Mouse (Mus musculus): ENCODE measurements at regions not wholly inside any gene's neighbourhood (a gene's known extent, or its start where the extent isn't known, plus 50 kb on each side); places are given as distances from the start of the nearest gene placed in this dataset.

DNA sequence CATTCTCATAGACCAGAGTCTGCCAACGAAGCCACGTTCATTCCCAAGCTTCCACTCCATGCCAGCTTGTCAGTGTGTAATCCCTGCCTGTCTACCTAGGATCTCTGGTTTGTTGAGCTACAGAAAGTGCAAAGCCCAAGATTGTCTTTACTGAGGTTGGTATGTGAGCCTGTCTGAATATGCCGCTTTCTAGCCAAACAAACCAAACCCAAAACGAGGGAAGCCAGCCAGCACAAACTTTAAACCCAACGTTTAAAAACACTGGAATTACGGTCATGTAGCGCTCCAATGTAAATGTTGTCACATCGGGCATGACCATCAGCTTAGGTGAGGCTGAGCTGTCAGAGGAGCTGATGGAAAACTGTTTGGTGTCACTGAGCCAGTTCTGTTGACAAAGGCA is 741.6 kb downstream of the Efnb2 start:
- Histone ChIP-seq H3K79me3 (ENCODE audit: low read depth) (no peaks in the 10 kb centered on the region), H3K27me3 (ENCODE audit: control insufficient read depth, insufficient read depth, insufficient read length) (no peaks in the 10 kb centered on the region), H3ac (ENCODE audit: control insufficient read depth, insufficient read length, low read depth) (no peak overlapping the region), H3K4me3 (ENCODE audit: insufficient read depth, poor library complexity, severe bottlenecking) (no peak overlapping the region), H3K79me2 (ENCODE audit: control insufficient read depth, insufficient read depth) (no peaks in the 10 kb centered on the region), H3K36me3 (ENCODE audit: control insufficient read depth, insufficient read depth) (no peaks in the 10 kb centered on the region)
- no peak for TF ChIP-seq USF1 (IDR thresholded peaks at IDR 0.05; ENCODE audit: low read depth)
- TF ChIP-seq FOSL1 (IDR thresholded peaks at IDR 0.05; ENCODE audit: insufficient read depth, low read length, poor library complexity, severe bottlenecking), result no peak
- TF ChIP-seq CTCF (IDR thresholded peaks at IDR 0.05; ENCODE audit: control insufficient read depth, insufficient read depth, insufficient read length), result no peak
- no peak for TF ChIP-seq MYOD1 (IDR thresholded peaks at IDR 0.05; ENCODE audit: control insufficient read depth, insufficient read length, low read depth)
- no peak for TF ChIP-seq CEBPB (IDR thresholded peaks at IDR 0.05; ENCODE audit: low read depth)
- TF ChIP-seq MAX (IDR thresholded peaks at IDR 0.05), result no peak
- TF ChIP-seq MYOG (IDR thresholded peaks at IDR 0.05; ENCODE audit: control insufficient read depth, extremely low read depth, insufficient read length), result no peak

DNA sequence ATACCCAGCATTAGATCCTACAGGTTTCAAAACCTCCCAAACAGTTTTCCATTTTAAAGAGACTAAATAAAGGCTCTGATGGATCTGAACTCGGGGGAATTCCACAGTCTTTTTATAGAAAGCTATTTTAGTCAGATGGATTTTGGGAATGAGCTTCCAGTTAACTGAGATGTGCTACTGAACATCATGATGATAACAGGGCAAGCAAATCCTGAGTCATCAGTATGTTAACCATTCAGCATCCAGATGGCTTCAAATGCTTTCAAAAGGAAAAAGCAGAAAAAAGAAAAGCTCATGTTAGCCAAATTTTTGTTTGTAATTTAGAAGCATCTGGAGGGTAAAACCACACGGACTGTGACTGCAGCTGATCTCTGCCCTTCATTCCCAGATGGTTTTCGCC is 766.7 kb downstream of the Efnb2 start:
- no peaks in the 10 kb centered on the region for H3K27me3 ChIP-seq (ENCODE audit: control insufficient read depth, insufficient read depth, insufficient read length)
- H3K79me2 ChIP-seq (ENCODE audit: control insufficient read depth, insufficient read depth), result no peaks in the 10 kb centered on the region
- H3K4me3 ChIP-seq (ENCODE audit: insufficient read depth, poor library complexity, severe bottlenecking), result no peak overlapping the region
- no peak overlapping the region for H3ac ChIP-seq (ENCODE audit: control insufficient read depth, insufficient read length, low read depth)
- H3K79me3 ChIP-seq (ENCODE audit: low read depth), result no peaks in the 10 kb centered on the region
- H3K36me3 ChIP-seq (ENCODE audit: control insufficient read depth, insufficient read depth), result no peaks in the 10 kb centered on the region
- TF ChIP-seq FOSL1 (IDR thresholded peaks at IDR 0.05; ENCODE audit: insufficient read depth, low read length, poor library complexity, severe bottlenecking) (no peak), MYOG (IDR thresholded peaks at IDR 0.05; ENCODE audit: control insufficient read depth, extremely low read depth, insufficient read length) (no peak), CEBPB (IDR thresholded peaks at IDR 0.05; ENCODE audit: low read depth) (no peak), MAX (IDR thresholded peaks at IDR 0.05) (no peak), MYOD1 (IDR thresholded peaks at IDR 0.05; ENCODE audit: control insufficient read depth, insufficient read length, low read depth) (no peak), USF1 (IDR thresholded peaks at IDR 0.05; ENCODE audit: low read depth) (no peak), CTCF (IDR thresholded peaks at IDR 0.05; ENCODE audit: control insufficient read depth, insufficient read depth, insufficient read length) (no peak)

DNA sequence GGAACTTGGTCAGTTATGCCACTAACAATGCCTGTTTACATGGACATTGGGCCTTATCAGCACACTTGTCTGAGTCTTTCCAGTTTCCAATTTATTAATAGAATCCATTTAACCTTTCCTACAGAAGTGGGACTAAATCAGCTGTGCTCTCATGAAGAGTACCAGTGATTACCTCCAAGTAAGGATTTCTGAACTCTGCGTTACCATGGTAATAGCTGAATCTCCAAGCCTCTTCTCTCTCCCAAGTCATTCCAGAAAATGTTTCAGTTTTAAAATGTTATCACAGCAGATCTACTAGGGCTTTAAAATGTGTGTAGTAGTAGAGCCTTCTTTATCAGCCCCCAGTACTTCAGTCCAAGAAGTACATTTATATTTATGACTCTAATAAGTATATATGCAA is 807.9 kb downstream of the Efnb2 start:
- Histone ChIP-seq H3K79me3 (ENCODE audit: low read depth) (no peaks in the 10 kb centered on the region), H3K36me3 (ENCODE audit: control insufficient read depth, insufficient read depth) (no peaks in the 10 kb centered on the region), H3K27me3 (ENCODE audit: control insufficient read depth, insufficient read depth, insufficient read length) (no peaks in the 10 kb centered on the region), H3ac (ENCODE audit: control insufficient read depth, insufficient read length, low read depth) (no peak overlapping the region), H3K79me2 (ENCODE audit: control insufficient read depth, insufficient read depth) (no peaks in the 10 kb centered on the region), H3K4me3 (ENCODE audit: insufficient read depth, poor library complexity, severe bottlenecking) (no peak overlapping the region)
- TF ChIP-seq CTCF (IDR thresholded peaks at IDR 0.05; ENCODE audit: control insufficient read depth, insufficient read depth, insufficient read length), result no peak
- TF ChIP-seq MAX (IDR thresholded peaks at IDR 0.05), result no peak
- no peak for TF ChIP-seq MYOD1 (IDR thresholded peaks at IDR 0.05; ENCODE audit: control insufficient read depth, insufficient read length, low read depth)
- no peak for TF ChIP-seq MYOG (IDR thresholded peaks at IDR 0.05; ENCODE audit: control insufficient read depth, extremely low read depth, insufficient read length)
- TF ChIP-seq CEBPB (IDR thresholded peaks at IDR 0.05; ENCODE audit: low read depth), result no peak

DNA sequence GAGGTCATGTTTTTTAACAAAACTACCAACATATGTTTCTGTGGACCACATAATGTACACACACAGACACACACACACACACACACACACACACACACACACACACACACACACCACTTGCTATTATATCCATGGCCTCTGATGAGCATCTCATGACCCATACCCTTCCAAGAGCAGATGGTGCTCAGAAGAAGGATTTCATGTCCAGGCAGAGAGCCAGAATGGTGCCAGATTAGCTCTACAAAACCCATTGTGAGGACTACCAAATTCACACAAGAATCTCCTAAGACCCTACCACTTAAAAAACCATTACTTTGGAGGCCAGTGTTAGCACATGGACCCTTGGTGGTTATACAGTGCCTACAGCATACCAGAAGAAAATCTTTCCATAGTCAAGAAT is 810.5 kb downstream of the Efnb2 start:
- Histone ChIP-seq H3K36me3 (ENCODE audit: control insufficient read depth, insufficient read depth) (no peaks in the 10 kb centered on the region), H3ac (ENCODE audit: control insufficient read depth, insufficient read length, low read depth) (no peak overlapping the region), H3K4me3 (ENCODE audit: insufficient read depth, poor library complexity, severe bottlenecking) (no peak overlapping the region), H3K27me3 (ENCODE audit: control insufficient read depth, insufficient read depth, insufficient read length) (no peaks in the 10 kb centered on the region), H3K79me2 (ENCODE audit: control insufficient read depth, insufficient read depth) (no peaks in the 10 kb centered on the region), H3K79me3 (ENCODE audit: low read depth) (no peaks in the 10 kb centered on the region)
- TF ChIP-seq CTCF (IDR thresholded peaks at IDR 0.05; ENCODE audit: control insufficient read depth, insufficient read depth, insufficient read length), result no peak
- TF ChIP-seq FOSL1 (IDR thresholded peaks at IDR 0.05; ENCODE audit: insufficient read depth, low read length, poor library complexity, severe bottlenecking), result no peak
- TF ChIP-seq CEBPB (IDR thresholded peaks at IDR 0.05; ENCODE audit: low read depth), result no peak
- no peak for TF ChIP-seq MYOG (IDR thresholded peaks at IDR 0.05; ENCODE audit: control insufficient read depth, extremely low read depth, insufficient read length)
- no peak for TF ChIP-seq MAX (IDR thresholded peaks at IDR 0.05)
- no peak for TF ChIP-seq MYOD1 (IDR thresholded peaks at IDR 0.05; ENCODE audit: control insufficient read depth, insufficient read length, low read depth)
- no peak for TF ChIP-seq USF1 (IDR thresholded peaks at IDR 0.05; ENCODE audit: low read depth)

DNA sequence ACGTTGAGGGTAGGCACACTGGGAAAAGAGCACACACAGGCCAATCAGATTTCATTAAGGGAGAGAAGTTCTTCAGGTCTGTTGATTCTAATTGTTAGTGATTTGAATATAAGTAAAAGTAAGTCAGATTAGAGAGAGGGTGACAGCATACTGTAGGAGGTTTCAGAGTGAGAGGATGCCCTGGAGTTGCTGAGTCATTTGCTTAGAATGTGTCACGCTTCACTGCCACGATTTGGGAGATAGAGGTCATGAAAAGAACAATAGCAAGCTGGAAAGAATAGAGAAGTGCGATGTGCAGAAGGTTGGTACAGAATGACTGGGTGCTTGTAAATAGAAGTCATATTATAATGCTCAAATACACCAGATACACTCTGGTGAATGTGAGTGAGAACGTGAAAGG is 829.1 kb downstream of the Efnb2 start:
- H3K4me3 ChIP-seq (ENCODE audit: insufficient read depth, poor library complexity, severe bottlenecking), result no peak overlapping the region
- no peaks in the 10 kb centered on the region for H3K27me3 ChIP-seq (ENCODE audit: control insufficient read depth, insufficient read depth, insufficient read length)
- TF ChIP-seq MYOG (IDR thresholded peaks at IDR 0.05; ENCODE audit: control insufficient read depth, extremely low read depth, insufficient read length), result no peak
- no peak for TF ChIP-seq MYOD1 (IDR thresholded peaks at IDR 0.05; ENCODE audit: control insufficient read depth, insufficient read length, low read depth)
- no peak for TF ChIP-seq CTCF (IDR thresholded peaks at IDR 0.05; ENCODE audit: control insufficient read depth, insufficient read depth, insufficient read length)
- no peak for TF ChIP-seq MAX (IDR thresholded peaks at IDR 0.05)
- TF ChIP-seq FOSL1 (IDR thresholded peaks at IDR 0.05; ENCODE audit: insufficient read depth, low read length, poor library complexity, severe bottlenecking), result no peak
- no peaks in the 10 kb centered on the region for H3K79me2 ChIP-seq (ENCODE audit: control insufficient read depth, insufficient read depth)
- no peaks in the 10 kb centered on the region for H3K79me3 ChIP-seq (ENCODE audit: low read depth)
- no peak overlapping the region for H3ac ChIP-seq (ENCODE audit: control insufficient read depth, insufficient read length, low read depth)
- H3K36me3 ChIP-seq (ENCODE audit: control insufficient read depth, insufficient read depth), result no peaks in the 10 kb centered on the region

DNA sequence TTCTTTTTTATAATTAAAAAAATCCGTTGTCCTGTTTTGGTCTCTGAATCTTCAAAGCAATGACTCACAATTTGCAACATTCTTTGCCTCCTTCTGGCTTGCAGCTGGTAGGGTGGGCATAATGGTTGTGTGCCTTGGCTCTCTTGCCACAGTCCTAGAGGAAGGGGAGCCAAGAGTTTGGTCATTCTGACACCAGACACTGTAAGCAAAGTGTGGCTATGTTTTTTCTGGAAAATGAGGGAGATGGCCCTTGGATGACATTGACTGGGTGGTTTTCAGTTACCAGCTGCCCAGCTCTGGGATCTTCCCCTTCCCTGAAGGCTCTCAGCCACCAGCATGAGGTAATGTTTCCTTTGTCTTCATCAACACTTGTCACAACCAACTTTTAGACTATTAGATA is 833.2 kb downstream of the Efnb2 start:
- H3K27me3 ChIP-seq (ENCODE audit: control insufficient read depth, insufficient read depth, insufficient read length), result no peaks in the 10 kb centered on the region
- TF ChIP-seq CEBPB (IDR thresholded peaks at IDR 0.05; ENCODE audit: low read depth), result no peak
- no peak for TF ChIP-seq USF1 (IDR thresholded peaks at IDR 0.05; ENCODE audit: low read depth)
- no peak for TF ChIP-seq FOSL1 (IDR thresholded peaks at IDR 0.05; ENCODE audit: insufficient read depth, low read length, poor library complexity, severe bottlenecking)
- TF ChIP-seq MAX (IDR thresholded peaks at IDR 0.05), result no peak
- TF ChIP-seq MYOG (IDR thresholded peaks at IDR 0.05; ENCODE audit: control insufficient read depth, extremely low read depth, insufficient read length), result no peak
- TF ChIP-seq MYOD1 (IDR thresholded peaks at IDR 0.05; ENCODE audit: control insufficient read depth, insufficient read length, low read depth), result no peak
- TF ChIP-seq CTCF (IDR thresholded peaks at IDR 0.05; ENCODE audit: control insufficient read depth, insufficient read depth, insufficient read length), result no peak
- no peaks in the 10 kb centered on the region for H3K79me2 ChIP-seq (ENCODE audit: control insufficient read depth, insufficient read depth)
- no peaks in the 10 kb centered on the region for H3K79me3 ChIP-seq (ENCODE audit: low read depth)
- H3ac ChIP-seq (ENCODE audit: control insufficient read depth, insufficient read length, low read depth), result no peak overlapping the region
- H3K36me3 ChIP-seq (ENCODE audit: control insufficient read depth, insufficient read depth), result no peaks in the 10 kb centered on the region
- H3K4me3 ChIP-seq (ENCODE audit: insufficient read depth, poor library complexity, severe bottlenecking), result no peak overlapping the region

Measured in C2C12 (cell line).